Mouse (Mus musculus) spleen, adult 2 months (tissue): Measurements from ENCODE around the gene Hccs.

Experiments used
- CTCF ChIP-seq: fragments of 200-500 bp; IDR thresholded peaks from 2 replicates; pipeline ENCODE4 v1.5.1; 2011; ENCODE audit warnings: mild to moderate bottlenecking, inconsistent platforms; ENCODE audit not compliant: insufficient read depth, insufficient read length, insufficient replicate concordance; ENCODE audit errors: extremely low read depth
- POLR2A ChIP-seq: fragments of 200-500 bp; IDR thresholded peaks from 2 replicates; pipeline ENCODE4 v1.6.1; 2011; ENCODE audit warnings: low read depth, low read length, inconsistent platforms

DNA sequence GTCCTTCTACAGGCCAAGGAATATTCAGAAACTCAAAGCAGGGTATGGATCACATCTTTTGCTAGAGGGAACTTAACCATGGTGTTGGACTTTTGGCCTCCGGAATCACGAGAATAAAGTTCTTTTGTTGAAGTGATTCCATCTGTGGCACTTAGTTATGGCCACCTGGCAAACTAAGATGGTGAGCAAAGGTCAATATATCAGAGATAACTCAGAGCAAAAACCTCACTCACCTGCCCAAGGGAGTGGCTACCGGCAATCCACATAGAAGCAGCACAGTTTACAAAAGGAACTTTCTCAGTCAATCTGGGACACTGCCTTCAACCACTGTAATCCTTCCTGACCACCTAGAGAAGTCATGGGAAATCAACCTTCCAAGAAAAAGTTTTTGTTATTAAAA is 11.6 kb downstream of the Hccs start:
- no peak for TF ChIP-seq CTCF
- no peak for TF ChIP-seq POLR2A
